Mouse (Mus musculus): Measurements from ENCODE around the gene A130010J15Rik. TPM values are rescaled to one million over a fixed set of nuclear protein-coding genes. Genes with fewer than 3 reads are reported as not detected.

The A130010J15Rik gene
- polyA plus RNA-seq, 1 experiment from 2014 or later, result 14.2 TPM

GRCm38 (mm10) chr1:193138087-193138486, 29.8 kb upstream of the A130010J15Rik start:
- no peak for ATAC-seq (replicated peaks; ENCODE audit: low FRiP score)
- no peak overlapping the region for H3K9ac ChIP-seq
- H3K4me1 ChIP-seq, result peaks cover 9% of the 10 kb centered on the region; the same call in 1 of the 2 replicates
- H3K9me3 ChIP-seq (replicated peaks), result no peaks in the 10 kb centered on the region
- H3K27me3 ChIP-seq, result no peaks in the 10 kb centered on the region
- 17% methylated on average over 7 of the region's 7 CpGs for WGBS
- H3K4me2 ChIP-seq, result no peak overlapping the region
- H3K36me3 ChIP-seq, result no peaks in the 10 kb centered on the region
- no peak overlapping the region for H3K4me3 ChIP-seq (replicated peaks)
- H3K27ac ChIP-seq, result 0 out of 2 replicates have a peak overlapping the region, but pooled peaks have one; percentile 2

GRCm38 (mm10) chr1:193138669-193139068, 29.2 kb upstream of the A130010J15Rik start:
- Histone ChIP-seq H3K27ac (0 out of 2 replicates have a peak overlapping the region, but pooled peaks have one; percentile 2), H3K4me2 (no peak overlapping the region), H3K4me3 (replicated peaks) (no peak overlapping the region), H3K4me1 (peaks cover 9% of the 10 kb centered on the region; the same call in 1 of the 2 replicates), H3K9me3 (replicated peaks) (no peaks in the 10 kb centered on the region), H3K9ac (no peak overlapping the region), H3K27me3 (no peaks in the 10 kb centered on the region), H3K36me3 (no peaks in the 10 kb centered on the region)
- WGBS, result 21% methylated on average over 3 of the region's 3 CpGs
- ATAC-seq (replicated peaks; ENCODE audit: low FRiP score), result peak; percentile 24; the same call in 1 of the 2 replicates

GRCm38 (mm10) chr1:193141118-193141517, 26.7 kb upstream of the A130010J15Rik start:
- H3K4me2 ChIP-seq, result no peak overlapping the region
- H3K9ac ChIP-seq, result no peak overlapping the region
- no peak for ATAC-seq (replicated peaks; ENCODE audit: low FRiP score)
- H3K4me3 ChIP-seq (replicated peaks), result no peak overlapping the region
- H3K27me3 ChIP-seq, result no peaks in the 10 kb centered on the region
- H3K4me1 ChIP-seq, result peaks cover 9% of the 10 kb centered on the region; the same call in 1 of the 2 replicates
- WGBS, result 73% methylated on average over 7 of the region's 7 CpGs
- no peaks in the 10 kb centered on the region for H3K9me3 ChIP-seq (replicated peaks)
- H3K27ac ChIP-seq, result no peak overlapping the region
- no peaks in the 10 kb centered on the region for H3K36me3 ChIP-seq

GRCm38 (mm10) chr1:193142517-193143062, 25.3 kb upstream of the A130010J15Rik start:
- 82% methylated on average over 8 of the region's 8 CpGs for WGBS

GRCm38 (mm10) chr1:193144516-193144915, 23.3 kb upstream of the A130010J15Rik start:
- 89% methylated on average over 6 of the region's 6 CpGs for WGBS
- H3K27ac ChIP-seq, result no peak overlapping the region
- H3K9ac ChIP-seq, result no peak overlapping the region

More at GRCm38 (mm10) chr1:193142517-193143062, 25.3 kb upstream of the A130010J15Rik start:
- H3K9ac ChIP-seq, result no peak overlapping the region
- ATAC-seq (replicated peaks; ENCODE audit: low FRiP score), result no peak
- H3K4me1 ChIP-seq, result peaks cover 9% of the 10 kb centered on the region; the same call in 1 of the 2 replicates
- no peaks in the 10 kb centered on the region for H3K9me3 ChIP-seq (replicated peaks)
- no peak overlapping the region for H3K27ac ChIP-seq
- no peaks in the 10 kb centered on the region for H3K27me3 ChIP-seq
- no peak overlapping the region for H3K4me3 ChIP-seq (replicated peaks)
- no peak overlapping the region for H3K4me2 ChIP-seq
- no peaks in the 10 kb centered on the region for H3K36me3 ChIP-seq

GRCm38 (mm10) chr1:193145101-193145500, 22.7 kb upstream of the A130010J15Rik start:
- Histone ChIP-seq H3K27me3 (no peaks in the 10 kb centered on the region), H3K27ac (no peak overlapping the region), H3K4me2 (no peak overlapping the region), H3K4me3 (replicated peaks) (no peak overlapping the region), H3K4me1 (no peaks in the 10 kb centered on the region), H3K36me3 (no peaks in the 10 kb centered on the region), H3K9me3 (replicated peaks) (no peaks in the 10 kb centered on the region), H3K9ac (no peak overlapping the region)
- ATAC-seq (replicated peaks; ENCODE audit: low FRiP score), result no peak
- WGBS, result 79% methylated on average over 4 of the region's 4 CpGs

More at GRCm38 (mm10) chr1:193144516-193144915, 23.3 kb upstream of the A130010J15Rik start:
- Histone ChIP-seq H3K4me1 (no peaks in the 10 kb centered on the region), H3K36me3 (no peaks in the 10 kb centered on the region), H3K4me3 (replicated peaks) (no peak overlapping the region), H3K27me3 (no peaks in the 10 kb centered on the region), H3K4me2 (no peak overlapping the region), H3K9me3 (replicated peaks) (no peaks in the 10 kb centered on the region)
- ATAC-seq (replicated peaks; ENCODE audit: low FRiP score), result no peak

GRCm38 (mm10) chr1:193146416-193146815, 21.4 kb upstream of the A130010J15Rik start:
- 74% methylated on average over 1 of the region's 1 CpGs for WGBS
- no peak overlapping the region for H3K27ac ChIP-seq
- no peak for ATAC-seq (replicated peaks; ENCODE audit: low FRiP score)

GRCm38 (mm10) chr1:193149231-193149630, 18.6 kb upstream of the A130010J15Rik start:
- Histone ChIP-seq H3K27ac (no peak overlapping the region), H3K36me3 (no peaks in the 10 kb centered on the region), H3K27me3 (peaks cover 37% of the 10 kb centered on the region), H3K9ac (no peak overlapping the region), H3K4me1 (peaks cover 15% of the 10 kb centered on the region), H3K4me2 (no peak overlapping the region), H3K9me3 (replicated peaks) (no peaks in the 10 kb centered on the region), H3K4me3 (replicated peaks) (no peak overlapping the region)
- 62% methylated on average over 3 of the region's 3 CpGs for WGBS
- no peak for ATAC-seq (replicated peaks; ENCODE audit: low FRiP score)

More at GRCm38 (mm10) chr1:193146416-193146815, 21.4 kb upstream of the A130010J15Rik start:
- Histone ChIP-seq H3K9ac (no peak overlapping the region), H3K36me3 (no peaks in the 10 kb centered on the region), H3K4me3 (replicated peaks) (no peak overlapping the region), H3K9me3 (replicated peaks) (no peaks in the 10 kb centered on the region), H3K4me1 (no peaks in the 10 kb centered on the region), H3K27me3 (peaks cover 9% of the 10 kb centered on the region; the same call in 1 of the 2 replicates), H3K4me2 (no peak overlapping the region)

- H3K4me3 ChIP-seq (replicated peaks), result no peak overlapping the region
- peaks cover 51% of the 10 kb centered on the region for H3K27me3 ChIP-seq
- no peak for ATAC-seq (replicated peaks; ENCODE audit: low FRiP score)
- no peaks in the 10 kb centered on the region for H3K9me3 ChIP-seq (replicated peaks)
- no peak overlapping the region for H3K4me2 ChIP-seq
- no peaks in the 10 kb centered on the region for H3K36me3 ChIP-seq
- WGBS, result 47% methylated on average over 7 of the region's 7 CpGs
- H3K4me1 ChIP-seq, result peaks cover 15% of the 10 kb centered on the region
- H3K27ac ChIP-seq, result no peak overlapping the region
- H3K9ac ChIP-seq, result no peak overlapping the region
Observed at GRCm38 (mm10) chr1:193151134-193151533, 16.7 kb upstream of the A130010J15Rik start.

- peaks cover 18% of the 10 kb centered on the region for H3K4me1 ChIP-seq
- peak within 1 kb of the TSS; percentile 52 for H3K4me3 ChIP-seq (replicated peaks)
- 1% methylated on average over 30 of the region's 30 CpGs for WGBS
- no peaks in the 10 kb centered on the region for H3K36me3 ChIP-seq
- no peaks in the 10 kb centered on the region for H3K9me3 ChIP-seq (replicated peaks)
- H3K4me2 ChIP-seq, result peak within 1 kb of the TSS; percentile 70
- H3K27me3 ChIP-seq, result peaks cover 51% of the 10 kb centered on the region
- ATAC-seq (replicated peaks; ENCODE audit: low FRiP score), result peak; percentile 99
- peak within 1 kb of the TSS; percentile 53 for H3K9ac ChIP-seq
- peak within 1 kb of the TSS; percentile 52 for H3K27ac ChIP-seq
Observed at GRCm38 (mm10) chr1:193152872-193153271, 15.0 kb upstream of the A130010J15Rik start, which contains the start of gene Irf6. Gene Irf6 (plus strand): TSS chr1:193153111.

GRCm38 (mm10) chr1:193153561-193153960, 14.3 kb upstream of the A130010J15Rik start:
- H3K36me3 ChIP-seq, result no peaks in the 10 kb centered on the region
- H3K27me3 ChIP-seq, result peaks cover 51% of the 10 kb centered on the region
- H3K9ac ChIP-seq, result peak overlapping the region; percentile 53
- H3K4me2 ChIP-seq, result peak overlapping the region; percentile 70
- H3K4me3 ChIP-seq (replicated peaks), result peak overlapping the region; percentile 52
- 23% methylated on average over 16 of the region's 16 CpGs for WGBS
- peak overlapping the region; percentile 52 for H3K27ac ChIP-seq
- H3K9me3 ChIP-seq (replicated peaks), result no peaks in the 10 kb centered on the region
- peaks cover 18% of the 10 kb centered on the region for H3K4me1 ChIP-seq
- 0 out of 2 replicates have a peak, but pooled peaks have one; percentile 17 for ATAC-seq (replicated peaks; ENCODE audit: low FRiP score)

GRCm38 (mm10) chr1:193156316-193157110, 11.3 kb upstream of the A130010J15Rik start:
- H3K27me3 ChIP-seq, result peaks cover 41% of the 10 kb centered on the region
- H3K27ac ChIP-seq, result peak overlapping the region; percentile 32
- no peaks in the 10 kb centered on the region for H3K9me3 ChIP-seq (replicated peaks)
- ATAC-seq (replicated peaks; ENCODE audit: low FRiP score), result no peak
- H3K36me3 ChIP-seq, result no peaks in the 10 kb centered on the region
- no peak overlapping the region for H3K4me3 ChIP-seq (replicated peaks)
- WGBS, result 73% methylated on average over 15 of the region's 15 CpGs
- no peak overlapping the region for H3K4me2 ChIP-seq
- H3K4me1 ChIP-seq, result peaks cover 33% of the 10 kb centered on the region
- H3K9ac ChIP-seq, result no peak overlapping the region
